Mouse (Mus musculus): Measurements from ENCODE around the gene Stam.
"Not testable (repeated sequence)": the region's sequence is repeated elsewhere in the genome, so short reads cannot be mapped to it uniquely, and the experiment has no call there.

Stam gene

DNA sequence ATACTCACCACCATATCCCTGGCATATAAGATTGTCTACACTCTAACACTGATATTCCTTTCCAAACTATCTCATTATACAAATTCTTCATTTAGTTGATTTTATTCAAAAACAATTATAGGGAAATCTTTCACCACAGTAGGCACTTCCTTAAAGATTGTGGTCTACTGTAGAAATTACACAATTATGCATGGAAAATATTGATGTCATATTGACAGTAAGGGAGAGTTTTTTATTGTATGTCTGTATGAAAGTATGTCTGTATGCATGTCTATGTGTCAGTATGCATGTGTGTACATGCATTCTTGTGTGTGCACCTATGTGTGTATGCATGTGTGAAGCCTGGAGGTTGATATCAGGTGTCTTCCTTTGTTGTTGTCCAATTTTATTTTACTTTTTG lies 110.5 kb downstream of the Stam start:
- no peak for DNase-seq (ENCODE audit: extremely low read depth, low read depth, low spot score)

DNA sequence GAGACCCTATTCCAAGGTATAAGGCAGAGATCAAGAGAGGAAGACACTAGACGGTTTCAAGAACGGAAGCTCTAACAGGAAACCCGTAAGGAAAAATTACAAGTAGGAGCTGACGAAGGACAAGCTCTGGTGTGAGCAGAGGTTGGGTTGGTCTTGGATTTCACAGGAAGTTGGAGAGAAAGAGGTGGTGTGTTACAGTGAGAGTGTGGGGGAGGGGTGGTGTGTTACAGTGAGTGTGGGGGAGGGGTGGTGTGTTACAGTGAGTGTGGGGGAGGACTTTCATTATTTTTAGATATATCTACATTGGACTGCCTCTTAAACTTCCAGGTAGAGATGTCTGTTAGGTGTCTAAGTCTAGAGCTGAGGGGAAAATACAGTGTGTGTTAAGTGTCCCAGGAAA lies 116.8 kb downstream of the Stam start:
- no peak for DNase-seq (ENCODE audit: extremely low read depth, low read depth, low spot score)

DNA sequence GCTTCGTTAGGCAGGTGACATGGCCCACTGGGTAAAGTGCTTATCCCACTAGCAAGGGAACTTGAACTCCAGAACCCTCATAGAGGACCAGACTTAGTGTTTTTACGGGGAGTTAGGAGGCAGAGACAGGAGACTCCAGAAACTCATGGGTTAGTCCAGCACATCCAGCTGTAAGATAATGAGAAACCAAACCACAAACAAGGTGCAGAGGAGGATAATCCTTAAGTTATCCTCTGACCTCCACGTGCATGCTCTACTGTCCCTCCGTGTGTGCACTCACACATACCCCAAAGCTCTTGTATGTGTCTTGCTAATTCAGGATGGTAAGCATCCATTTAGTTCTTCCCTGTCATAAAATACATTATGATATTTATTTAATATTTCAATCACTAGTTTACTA lies 117.7 kb downstream of the Stam start:
- DNase-seq (ENCODE audit: extremely low read depth, low read depth, low spot score), result no peak

DNA sequence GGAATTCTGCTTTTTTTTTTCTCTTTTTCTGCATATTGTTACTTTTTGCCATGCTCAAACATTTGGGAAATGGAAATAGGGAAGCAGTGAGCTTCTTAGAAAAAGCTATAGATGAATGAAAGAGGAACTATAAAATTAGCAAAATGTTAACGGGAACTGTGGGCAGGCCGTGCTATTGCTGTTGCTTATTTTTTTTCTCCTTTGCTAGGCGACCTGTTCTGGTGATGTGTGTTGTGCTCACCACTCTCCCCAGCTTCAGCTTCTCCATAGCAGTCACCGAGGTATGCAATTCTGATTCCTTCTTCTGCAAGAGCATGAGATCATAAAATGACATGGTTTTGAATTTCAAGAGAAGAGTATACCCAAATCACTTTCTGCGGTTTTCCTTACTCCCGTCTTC lies 118.1 kb downstream of the Stam start:
- DNase-seq (ENCODE audit: extremely low read depth, low read depth, low spot score), result no peak

DNA sequence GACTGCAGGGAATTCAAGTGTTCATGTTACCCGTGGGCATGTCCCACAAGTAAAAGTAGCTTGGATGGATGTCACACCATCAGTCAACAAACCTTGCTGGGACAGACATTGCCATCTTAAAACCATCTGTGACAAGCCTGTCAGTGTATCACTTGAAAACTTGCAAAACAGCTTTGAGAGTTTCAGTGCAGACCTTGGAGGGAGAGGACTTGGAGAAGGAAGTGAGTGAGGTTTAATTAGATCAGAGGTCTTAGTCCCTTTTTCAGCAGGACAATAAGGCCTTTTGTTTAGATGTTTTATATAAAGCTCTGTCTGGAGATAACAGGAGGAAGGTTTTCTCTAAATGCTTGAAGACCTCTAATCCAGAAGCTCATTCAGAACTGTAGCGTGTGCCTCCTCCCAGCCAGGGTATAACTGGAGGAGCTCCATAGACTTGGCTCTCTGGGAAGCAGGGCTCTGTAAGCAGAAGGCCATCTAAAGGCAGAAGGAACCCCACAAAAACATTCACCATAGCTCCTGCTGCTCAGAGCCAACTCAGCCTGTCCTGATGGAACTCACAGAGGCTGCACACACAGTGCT lies 124.5 kb downstream of the Stam start:
- not testable (repeated sequence) for DNase-seq (ENCODE audit: extremely low read depth, low read depth, low spot score)
